Mouse (Mus musculus): ENCODE results near the gene Gipr. TPM values are rescaled to one million over a fixed set of nuclear protein-coding genes. Genes with fewer than 3 reads are reported as not detected.

Gene Gipr
- polyA plus RNA-seq, 1 experiment from 2014 or later = 6.6 TPM

DNA sequence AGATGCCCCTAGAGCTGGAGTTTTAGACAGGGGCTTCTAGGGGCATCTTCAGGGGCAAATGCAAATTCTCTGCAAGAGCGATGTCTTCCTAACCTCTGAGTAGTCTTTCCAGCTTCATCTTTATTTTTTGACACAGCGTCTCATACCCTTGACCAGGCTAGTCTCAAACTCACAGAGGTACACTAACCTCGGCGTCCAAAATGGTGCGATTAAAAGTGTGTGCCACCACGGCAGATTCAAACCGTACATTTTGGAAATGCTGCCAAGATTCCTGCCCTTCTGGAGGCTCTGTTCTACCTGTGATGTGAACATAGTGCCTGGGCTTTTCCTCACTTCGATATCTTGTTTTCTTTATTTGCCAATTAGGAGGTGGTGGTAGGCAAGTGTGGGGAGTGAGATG, 46.8 kb downstream of the Gipr start:
- 0 out of 2 replicates have a peak, but pooled peaks cover 4% of the 10 kb centered on the region for H3K27me3 ChIP-seq
- no peak overlapping the region for H3K4me3 ChIP-seq
- peaks cover 21% of the 10 kb centered on the region for H3K4me1 ChIP-seq
- no peak overlapping the region for H3K27ac ChIP-seq
- ATAC-seq = peak; percentile 37
- H3K9ac ChIP-seq = no peak overlapping the region
- WGBS = 91% methylated on average over 8 of the region's 8 CpGs
- peak overlapping the region; percentile 20 for H3K4me2 ChIP-seq
- no peaks in the 10 kb centered on the region for H3K36me3 ChIP-seq (ENCODE audit: poor library complexity, severe bottlenecking)
- H3K9me3 ChIP-seq (replicated peaks) = peaks cover 10% of the 10 kb centered on the region; the same call in 1 of the 2 replicates

DNA sequence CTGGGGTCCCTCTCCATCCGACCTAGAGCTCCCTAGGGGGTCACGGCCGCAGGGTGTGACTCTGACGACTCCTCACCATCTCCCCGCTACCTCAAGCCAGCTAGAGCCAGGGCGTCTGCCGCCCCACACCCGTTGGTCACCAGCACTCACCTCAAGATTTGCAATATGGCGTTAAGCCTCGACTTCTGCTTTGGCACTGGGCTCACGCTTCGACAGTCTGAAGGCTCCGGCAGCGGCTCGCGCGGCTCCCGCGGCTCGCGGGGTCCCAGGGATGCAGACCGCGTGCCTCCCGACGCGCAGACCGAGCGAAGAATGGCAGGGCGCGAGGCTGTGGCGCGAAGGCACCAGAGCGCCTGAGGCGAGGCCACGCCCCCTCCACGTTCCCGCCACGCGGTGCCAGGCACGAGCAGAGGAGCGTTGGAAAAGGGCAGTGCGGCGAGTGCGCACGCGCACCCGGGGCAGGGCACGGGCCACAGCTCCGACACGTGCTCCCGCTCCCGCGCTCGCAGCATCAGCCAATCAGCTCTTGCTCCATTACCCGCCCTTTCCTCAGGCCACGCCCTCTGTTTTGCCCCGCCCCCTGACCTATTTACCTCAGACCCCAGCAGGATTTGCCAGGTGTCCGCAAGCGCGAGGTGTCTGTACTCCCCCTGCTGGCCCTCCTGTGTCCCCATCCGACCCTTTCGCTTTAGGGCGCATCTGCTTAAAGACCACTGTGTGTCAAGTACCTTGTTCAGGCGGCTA, 47.7 kb downstream of the Gipr start, which contains the start of gene Gm4969:
Gene Gm4969 (minus strand): TSS at position 341 of the 744 bp plus-strand sequence.
- WGBS = 23% methylated on average over 62 of the region's 64 CpGs
- H3K9ac ChIP-seq = no peak within 1 kb of the TSS; the same call in 1 of the 2 replicates
- H3K4me3 ChIP-seq = peak within 1 kb of the TSS; percentile 24
- no peak within 1 kb of the TSS for H3K27ac ChIP-seq
- peaks cover 10% of the 10 kb centered on the region; the same call in 1 of the 2 replicates for H3K9me3 ChIP-seq (replicated peaks)
- ATAC-seq = peak; percentile 25; the same call in 1 of the 2 replicates
- H3K27me3 ChIP-seq = 0 out of 2 replicates have a peak, but pooled peaks cover 4% of the 10 kb centered on the region
- H3K4me2 ChIP-seq = peak within 1 kb of the TSS; percentile 55
- H3K36me3 ChIP-seq (ENCODE audit: poor library complexity, severe bottlenecking) = no peaks in the 10 kb centered on the region
- H3K4me1 ChIP-seq = peaks cover 21% of the 10 kb centered on the region

GRCm38 (mm10) chr7:19109565-19109964, 56.4 kb downstream of the Gipr start:
- no peaks in the 10 kb centered on the region for H3K27me3 ChIP-seq
- no peak for ATAC-seq
- no peak overlapping the region for H3K9ac ChIP-seq
- no peaks in the 10 kb centered on the region for H3K9me3 ChIP-seq (replicated peaks)
- H3K4me3 ChIP-seq = no peak overlapping the region
- 84% methylated on average over 1 of the region's 1 CpGs for WGBS
- no peaks in the 10 kb centered on the region for H3K4me1 ChIP-seq
- H3K36me3 ChIP-seq (ENCODE audit: poor library complexity, severe bottlenecking) = no peaks in the 10 kb centered on the region
- H3K27ac ChIP-seq = no peak overlapping the region
- no peak overlapping the region for H3K4me2 ChIP-seq

DNA sequence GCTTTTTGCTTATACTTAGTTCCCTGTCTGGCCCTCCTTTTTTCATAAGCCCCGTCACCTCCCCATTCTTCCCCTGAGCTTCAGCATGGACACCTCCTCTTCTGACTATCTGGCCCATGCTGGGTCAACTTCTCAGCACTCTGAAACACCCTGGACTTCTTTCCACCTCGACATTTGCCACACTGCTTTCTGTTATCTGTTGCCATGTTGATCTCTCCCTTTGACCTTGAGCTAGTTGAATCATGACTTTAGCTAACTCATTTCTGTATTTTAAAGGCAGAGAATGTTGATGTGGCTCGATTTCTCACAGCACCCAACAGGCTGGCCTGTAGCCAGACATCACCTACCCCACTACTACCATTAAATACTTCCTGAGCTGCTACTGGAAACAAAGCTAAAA, 58.5 kb downstream of the Gipr start:
- no peak overlapping the region for H3K4me2 ChIP-seq
- WGBS = 58% methylated on average over 3 of the region's 3 CpGs
- H3K27ac ChIP-seq = no peak overlapping the region
- no peak overlapping the region for H3K4me3 ChIP-seq
- H3K27me3 ChIP-seq = no peaks in the 10 kb centered on the region
- no peak overlapping the region for H3K9ac ChIP-seq
- H3K36me3 ChIP-seq (ENCODE audit: poor library complexity, severe bottlenecking) = no peaks in the 10 kb centered on the region
- no peak for ATAC-seq
- H3K9me3 ChIP-seq (replicated peaks) = no peaks in the 10 kb centered on the region
- no peaks in the 10 kb centered on the region for H3K4me1 ChIP-seq

MicroRNAs within 50 kb of the gene (microRNA counts, 519-probe panel; counts per million panel counts)
- microRNA mmu-miR-330 = 177 counts per million, percentile 53 among the panel's probes with 10 or more counts

Small RNA genes within 50 kb of the gene (microRNA-seq; reads per million reads assigned to microRNA genes)
- 458 reads per million, percentile 70 among the genes with 10 or more reads in this experiment for gene Mir330

Other genes starting within 250 kb of the Gipr start
- gene Nova2, start 240.2 kb downstream of the Gipr start, polyA plus RNA-seq (2015; fragmentation: Nextera tagmentation; extraction: Ambion mirVana) = 12.3 and 13.7 TPM in 2 replicates
- gene Nanos2, start 178.7 kb downstream of the Gipr start, polyA plus RNA-seq (2015; fragmentation: Nextera tagmentation; extraction: Ambion mirVana) = 0.68 and 0.69 TPM in 2 replicates
- gene Mypop, start 174.9 kb downstream of the Gipr start, polyA plus RNA-seq (2015; fragmentation: Nextera tagmentation; extraction: Ambion mirVana) = 2.8 TPM in 2 replicates
- gene Irf2bp1, start 162.1 kb downstream of the Gipr start, polyA plus RNA-seq (2015; fragmentation: Nextera tagmentation; extraction: Ambion mirVana) = 22.1 and 23.3 TPM in 2 replicates
- not detected in 2 replicates for gene Foxa3, start 142.6 kb downstream of the Gipr start, polyA plus RNA-seq (2015; fragmentation: Nextera tagmentation; extraction: Ambion mirVana)
- gene Sympk, start 141.8 kb downstream of the Gipr start, polyA plus RNA-seq (2015; fragmentation: Nextera tagmentation; extraction: Ambion mirVana) = 34.3 and 36.7 TPM in 2 replicates
- gene Rsph6a, start 111.4 kb downstream of the Gipr start, polyA plus RNA-seq (2015; fragmentation: Nextera tagmentation; extraction: Ambion mirVana) = not detected in 2 replicates
- gene Dmwd, start 89.9 kb downstream of the Gipr start, polyA plus RNA-seq (2015; fragmentation: Nextera tagmentation; extraction: Ambion mirVana) = 20.6 and 22.6 TPM in 2 replicates
- 8.3 and 9.4 TPM in 2 replicates for gene Dmpk, start 82.3 kb downstream of the Gipr start, polyA plus RNA-seq (2015; fragmentation: Nextera tagmentation; extraction: Ambion mirVana)
- 3.5 and 4.1 TPM in 2 replicates for gene Six5, start 71.5 kb downstream of the Gipr start, polyA plus RNA-seq (2015; fragmentation: Nextera tagmentation; extraction: Ambion mirVana)
- gene Gm4969, start 47.8 kb downstream of the Gipr start, polyA plus RNA-seq (2015; fragmentation: Nextera tagmentation; extraction: Ambion mirVana) = 1.2 and 1.4 TPM in 2 replicates
- 19.1 and 22.2 TPM in 2 replicates for gene Fbxo46, start 46.3 kb downstream of the Gipr start, polyA plus RNA-seq (2015; fragmentation: Nextera tagmentation; extraction: Ambion mirVana)
- gene Qpctl, start 16.8 kb downstream of the Gipr start, polyA plus RNA-seq (2015; fragmentation: Nextera tagmentation; extraction: Ambion mirVana) = 16.5 and 17.7 TPM in 2 replicates
- 159 and 164 TPM in 2 replicates for gene Snrpd2, start 16.4 kb downstream of the Gipr start, polyA plus RNA-seq (2015; fragmentation: Nextera tagmentation; extraction: Ambion mirVana)
- 6.4 and 7.0 TPM in 2 replicates for gene Eml2, start 10.3 kb upstream of the Gipr start, polyA plus RNA-seq (2015; fragmentation: Nextera tagmentation; extraction: Ambion mirVana)
- 1.2 and 1.3 TPM in 2 replicates for gene Gpr4, start 46.4 kb upstream of the Gipr start, polyA plus RNA-seq (2015; fragmentation: Nextera tagmentation; extraction: Ambion mirVana)
- gene Opa3, start 62.2 kb upstream of the Gipr start, polyA plus RNA-seq (2015; fragmentation: Nextera tagmentation; extraction: Ambion mirVana) = 42.1 and 47.5 TPM in 2 replicates
- gene Vasp, start 105.7 kb upstream of the Gipr start, polyA plus RNA-seq (2015; fragmentation: Nextera tagmentation; extraction: Ambion mirVana) = 31.0 and 32.7 TPM in 2 replicates
- gene Ppm1n, start 113.9 kb upstream of the Gipr start, polyA plus RNA-seq (2015; fragmentation: Nextera tagmentation; extraction: Ambion mirVana) = 0.18 and 0.80 TPM in 2 replicates
- 87.9 and 92.4 TPM in 2 replicates for gene Rtn2, start 116.5 kb upstream of the Gipr start, polyA plus RNA-seq (2015; fragmentation: Nextera tagmentation; extraction: Ambion mirVana)
- gene Fosb, start 143.9 kb upstream of the Gipr start, polyA plus RNA-seq (2015; fragmentation: Nextera tagmentation; extraction: Ambion mirVana) = 0.06 TPM in 1 of 2 replicates, not detected in the other
- 88.0 and 96.4 TPM in 2 replicates for gene Ercc1, start 178.7 kb upstream of the Gipr start, polyA plus RNA-seq (2015; fragmentation: Nextera tagmentation; extraction: Ambion mirVana)
- gene Cd3eap, start 193.4 kb upstream of the Gipr start, polyA plus RNA-seq (2015; fragmentation: Nextera tagmentation; extraction: Ambion mirVana) = 21.4 and 23.2 TPM in 2 replicates
- 3.6 and 4.1 TPM in 2 replicates for gene Ppp1r13l, start 193.6 kb upstream of the Gipr start, polyA plus RNA-seq (2015; fragmentation: Nextera tagmentation; extraction: Ambion mirVana)
- gene Ercc2, start 215.9 kb upstream of the Gipr start, polyA plus RNA-seq (2015; fragmentation: Nextera tagmentation; extraction: Ambion mirVana) = 20.4 and 24.9 TPM in 2 replicates
- 1.5 and 2.6 TPM in 2 replicates for gene Klc3, start 238.0 kb upstream of the Gipr start, polyA plus RNA-seq (2015; fragmentation: Nextera tagmentation; extraction: Ambion mirVana)
- not detected in 2 replicates for gene Ckm, start 238.6 kb upstream of the Gipr start, polyA plus RNA-seq (2015; fragmentation: Nextera tagmentation; extraction: Ambion mirVana)